Mouse (Mus musculus): ENCODE data around the gene Prmt9. TPM values are rescaled to one million over a fixed set of nuclear protein-coding genes. Genes with fewer than 3 reads are reported as not detected.

Prmt9 gene
- total and polyA plus RNA-seq, 3 experiments: 5.2 to 13.1 (median 10.2) TPM

- TF ChIP-seq POLR2A (IDR thresholded peaks at IDR 0.05; ENCODE audit: insufficient read depth, low read depth, low read length) (no peak), CTCF (IDR thresholded peaks at IDR 0.05) (peak; percentile 62)
- no peak overlapping the region for H3K4me3 ChIP-seq
- peak; percentile 20 to 32 for DNase-seq
- H3K27ac ChIP-seq: no peak overlapping the region
- 39% methylated on average over 2 of the region's 2 CpGs for WGBS
- no peaks in the 10 kb centered on the region for H3K27me3 ChIP-seq (ENCODE audit: control insufficient read depth, insufficient read depth, low read length)
- H3K79me2 ChIP-seq (replicated peaks; ENCODE audit: control insufficient read depth, insufficient read depth, low read length): no peaks in the 10 kb centered on the region
- H3K36me3 ChIP-seq (ENCODE audit: control insufficient read depth, insufficient read depth, low read length): no peaks in the 10 kb centered on the region
- no peaks in the 10 kb centered on the region for H3K4me1 ChIP-seq (ENCODE audit: control insufficient read depth, insufficient read depth, low read length)
- H3K9ac ChIP-seq (ENCODE audit: low read depth, low read length): no peak overlapping the region
- intact Hi-C loops (cut with DNase I): loop anchor here (10.0 kb wide), 1 partner anchor 203 kb away; no protein-coding TSS in a partner anchor
These were observed 68.7 kb downstream of the Prmt9 start for GRCm38 (mm10) chr8:77617916-77618315.

GRCm38 (mm10) chr8:77623677-77624209 lies 74.5 kb downstream of the Prmt9 start:
- no peaks in the 10 kb centered on the region for H3K36me3 ChIP-seq (ENCODE audit: control insufficient read depth, insufficient read depth, low read length)
- DNase-seq: no peak
- no peak overlapping the region for H3K4me3 ChIP-seq
- H3K9ac ChIP-seq (ENCODE audit: low read depth, low read length): no peak overlapping the region
- no peaks in the 10 kb centered on the region for H3K4me1 ChIP-seq (ENCODE audit: control insufficient read depth, insufficient read depth, low read length)
- H3K79me2 ChIP-seq (replicated peaks; ENCODE audit: control insufficient read depth, insufficient read depth, low read length): no peaks in the 10 kb centered on the region
- 91% methylated on average over 7 of the region's 7 CpGs for WGBS
- H3K27ac ChIP-seq: no peak overlapping the region
- TF ChIP-seq POLR2A (IDR thresholded peaks at IDR 0.05; ENCODE audit: insufficient read depth, low read depth, low read length) (no peak), EP300 (IDR thresholded peaks at IDR 0.05; ENCODE audit: insufficient read depth, low read depth, low read length) (no peak), CTCF (IDR thresholded peaks at IDR 0.05) (no peak)
- H3K27me3 ChIP-seq (ENCODE audit: control insufficient read depth, insufficient read depth, low read length): no peaks in the 10 kb centered on the region
- intact Hi-C loops (cut with DNase I): loop anchor here (10.0 kb wide), 1 partner anchor 1021 kb away; no protein-coding TSS in a partner anchor

GRCm38 (mm10) chr8:77629858-77630537 lies 80.8 kb downstream of the Prmt9 start:
- H3K79me2 ChIP-seq (replicated peaks; ENCODE audit: control insufficient read depth, insufficient read depth, low read length): no peaks in the 10 kb centered on the region
- no peaks in the 10 kb centered on the region for H3K27me3 ChIP-seq (ENCODE audit: control insufficient read depth, insufficient read depth, low read length)
- intact Hi-C loops (cut with DNase I): loop anchor here (1.0 to 10.0 kb wide), 5 partner anchors 92 to 1015 kb away; partner anchors contain the start of gene Ednra
- peak; percentile 71 to 83 for DNase-seq
- H3K27ac ChIP-seq: no peak overlapping the region
- no peaks in the 10 kb centered on the region for H3K36me3 ChIP-seq (ENCODE audit: control insufficient read depth, insufficient read depth, low read length)
- no peak overlapping the region for H3K4me3 ChIP-seq
- H3K4me1 ChIP-seq (ENCODE audit: control insufficient read depth, insufficient read depth, low read length): no peaks in the 10 kb centered on the region; the same call in 1 of the 2 replicates
- H3K9ac ChIP-seq (ENCODE audit: low read depth, low read length): no peak overlapping the region
- 21% methylated on average over 15 of the region's 15 CpGs for WGBS
- TF ChIP-seq CTCF (IDR thresholded peaks at IDR 0.05) (peak; percentile 94), POLR2A (IDR thresholded peaks at IDR 0.05; ENCODE audit: insufficient read depth, low read depth, low read length) (no peak), EP300 (IDR thresholded peaks at IDR 0.05; ENCODE audit: insufficient read depth, low read depth, low read length) (peak; percentile 73; the same call in 1 of the 2 replicates)

- H3K4me1 ChIP-seq (ENCODE audit: control insufficient read depth, insufficient read depth, low read length): no peaks in the 10 kb centered on the region; the same call in 1 of the 2 replicates
- H3K27ac ChIP-seq: no peak overlapping the region
- intact Hi-C loops (cut with DNase I): loop anchor here (1.0 to 10.0 kb wide), 4 partner anchors 92 to 421 kb away; partner anchors contain the start of gene Ednra
- H3K9ac ChIP-seq (ENCODE audit: low read depth, low read length): no peak overlapping the region
- H3K36me3 ChIP-seq (ENCODE audit: control insufficient read depth, insufficient read depth, low read length): no peaks in the 10 kb centered on the region
- H3K27me3 ChIP-seq (ENCODE audit: control insufficient read depth, insufficient read depth, low read length): no peaks in the 10 kb centered on the region
- TF ChIP-seq EP300 (IDR thresholded peaks at IDR 0.05; ENCODE audit: insufficient read depth, low read depth, low read length) (no peak), CTCF (IDR thresholded peaks at IDR 0.05) (no peak), POLR2A (IDR thresholded peaks at IDR 0.05; ENCODE audit: insufficient read depth, low read depth, low read length) (no peak)
- no peaks in the 10 kb centered on the region for H3K79me2 ChIP-seq (replicated peaks; ENCODE audit: control insufficient read depth, insufficient read depth, low read length)
- 67% methylated on average over 3 of the region's 3 CpGs for WGBS
- DNase-seq: no peak
- H3K4me3 ChIP-seq: no peak overlapping the region
These were observed 81.5 kb downstream of the Prmt9 start for GRCm38 (mm10) chr8:77630691-77631090.

Other genes starting within 250 kb of the Prmt9 start
- 10 to 100 TPM; 51.4 to 58.2 TPM for gene Arhgap10, start 31.4 kb upstream of the Prmt9 start, total RNA-seq (2021)
- 22.5 and 29.9 TPM in 2 replicates for gene Arhgap10, start 31.4 kb upstream of the Prmt9 start, polyA plus RNA-seq (2012; rRNA removed)
- gene Tmem184c, start 61.3 kb downstream of the Prmt9 start, total RNA-seq (2021): 10 to 100 TPM; 11.0 to 11.1 TPM
- 7.4 and 10.7 TPM in 2 replicates for gene Tmem184c, start 61.3 kb downstream of the Prmt9 start, polyA plus RNA-seq (2012; rRNA removed)
- 10 to 100 TPM; 41.3 to 41.7 TPM for gene Ednra, start 175.1 kb downstream of the Prmt9 start, total RNA-seq (2021)
- 25.6 and 47.0 TPM in 2 replicates for gene Ednra, start 175.1 kb downstream of the Prmt9 start, polyA plus RNA-seq (2012; rRNA removed)

Data from heart, adult 2 months (tissue).